Mouse (Mus musculus) brain, embryonic 14.5 days (tissue): ENCODE measurements at regions not wholly inside any gene's neighbourhood (a gene's known extent, or its start where the extent isn't known, plus 50 kb on each side); places are given as distances from the start of the nearest gene placed in this dataset.

ENCODE experiments used
- CTCF ChIP-seq: fragments of 200-500 bp; IDR thresholded peaks from 2 replicates; pipeline ENCODE4 v1.5.1; 2012; ENCODE audit warnings: inconsistent platforms, mild to moderate bottlenecking, moderate library complexity, borderline replicate concordance; ENCODE audit not compliant: insufficient read depth, insufficient read length; ENCODE audit errors: extremely low read depth
- POLR2A ChIP-seq: fragments of 200-500 bp; IDR thresholded peaks from 2 replicates; pipeline ENCODE4 v1.6.1; 2012; ENCODE audit warnings: mild to moderate bottlenecking, inconsistent platforms, borderline replicate concordance; ENCODE audit not compliant: poor library complexity, insufficient read depth, insufficient read length, severe bottlenecking; ENCODE audit errors: extremely low read depth

DNA sequence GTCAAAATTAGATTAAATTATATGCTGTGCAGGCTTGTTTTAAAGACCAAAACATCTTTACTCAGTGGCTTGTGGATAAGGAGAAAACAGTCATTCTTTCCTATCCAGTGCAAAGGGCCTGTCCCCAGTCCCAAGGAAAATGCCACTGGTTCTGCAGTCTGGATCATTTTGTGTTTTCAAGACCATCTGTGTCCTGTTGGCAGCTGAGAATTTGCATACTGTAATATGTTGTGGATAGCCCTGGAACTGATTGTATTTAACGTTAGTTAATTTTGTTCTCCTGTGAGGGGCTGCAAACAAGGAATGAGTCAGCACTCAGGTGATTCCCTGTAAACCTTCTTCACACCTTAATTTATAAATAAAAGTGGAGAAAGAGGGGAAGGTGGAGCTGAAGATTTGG, 217.9 kb upstream of the B430305J03Rik start:
- TF ChIP-seq POLR2A (no peak), CTCF (no peak)
